8 mouse cellular contexts compared by ENCODE assay signal in genomic region chr1:169459071-169459782, GRCm38 (mm10).
DNase-seq lines count a peak whose midpoint lies in the region; ATAC-seq and TF ChIP-seq lines count a peak whose summit lies in the region.

No protein-coding gene starts in this region.

- 0 out of 2 replicates have a peak overlapping the region, but pooled peaks have one; percentile 38 for H3K9ac ChIP-seq in heart, embryonic 13.5 days
- H3K9ac ChIP-seq in kidney, embryonic 16.5 days (replicated peaks; ENCODE audit: low read length) = no peak overlapping the region
- H3K9ac ChIP-seq in liver, postnatal 0 days (replicated peaks) = no peak overlapping the region

- TF ChIP-seq CTCF in E14TG2a.4 (conservative IDR thresholded peaks at IDR 0.05; ENCODE audit: low read length) = peak; percentile 48
- TF ChIP-seq CTCF in liver, postnatal 0 days (IDR thresholded peaks at IDR 0.05; ENCODE audit: low read depth) = peak; percentile 82
- peak; percentile 50 for TF ChIP-seq CTCF in olfactory bulb, adult 2 months (IDR thresholded peaks at IDR 0.05; ENCODE audit: insufficient read depth, low read depth, low read length)

- H3K4me2 ChIP-seq in heart, embryonic 13.5 days = peak overlapping the region; percentile 56
- H3K4me2 ChIP-seq in kidney, embryonic 16.5 days (replicated peaks; ENCODE audit: low read depth, low read length) = peak overlapping the region; percentile 21; the same call in 1 of the 2 replicates
- no peak overlapping the region for H3K4me2 ChIP-seq in liver, postnatal 0 days (ENCODE audit: low read depth, low read length)

- WGBS in heart, embryonic 13.5 days = 29% methylated on average over 11 of the region's 11 CpGs
- WGBS in kidney, embryonic 16.5 days = 11% methylated on average over 11 of the region's 11 CpGs
- 29% methylated on average over 11 of the region's 11 CpGs for WGBS in liver, postnatal 0 days (ENCODE audit: insufficient replicate concordance)
- WGBS in olfactory bulb, adult 2 months = 27% methylated on average over 11 of the region's 11 CpGs

- H3K4me3 ChIP-seq in E14TG2a.4 (replicated peaks; ENCODE audit: low read length) = no peak overlapping the region
- H3K4me3 ChIP-seq in heart, embryonic 13.5 days = no peak overlapping the region
- no peak overlapping the region for H3K4me3 ChIP-seq in kidney, embryonic 16.5 days (ENCODE audit: low read length)
- H3K4me3 ChIP-seq in liver, postnatal 0 days (ENCODE audit: low read depth, low read length) = no peak overlapping the region
- no peak overlapping the region for H3K4me3 ChIP-seq in olfactory bulb, adult 2 months (ENCODE audit: insufficient read depth, low read depth, low read length)

- no peak for ATAC-seq in heart, embryonic 13.5 days (ENCODE audit: extremely low read depth, insufficient number of reproducible peaks, low FRiP score, low TSS enrichment)
- peak; percentile 80 for ATAC-seq in kidney, embryonic 16.5 days (ENCODE audit: low FRiP score, low TSS enrichment)
- ATAC-seq in liver, postnatal 0 days = no peak

- no peak for TF ChIP-seq POLR2A in olfactory bulb, adult 2 months (IDR thresholded peaks at IDR 0.05; ENCODE audit: insufficient read depth, low read depth, low read length)

- no peaks in the 10 kb centered on the region; the same call in 1 of the 2 replicates for H3K4me1 ChIP-seq in E14TG2a.4 (replicated peaks; ENCODE audit: low read depth, low read length)
- H3K4me1 ChIP-seq in heart, embryonic 13.5 days = no peaks in the 10 kb centered on the region
- peaks cover 11% of the 10 kb centered on the region; the same call in 1 of the 2 replicates for H3K4me1 ChIP-seq in kidney, embryonic 16.5 days (ENCODE audit: insufficient read depth, low read length)
- no peaks in the 10 kb centered on the region for H3K4me1 ChIP-seq in liver, postnatal 0 days (ENCODE audit: insufficient read depth)
- peaks cover 8% of the 10 kb centered on the region for H3K4me1 ChIP-seq in olfactory bulb, adult 2 months (ENCODE audit: control insufficient read depth, insufficient read depth, low read length)

- no peaks in the 10 kb centered on the region for H3K36me3 ChIP-seq in E14TG2a.4 (ENCODE audit: insufficient read depth, low read length)
- H3K36me3 ChIP-seq in heart, embryonic 13.5 days = no peaks in the 10 kb centered on the region
- no peaks in the 10 kb centered on the region for H3K36me3 ChIP-seq in kidney, embryonic 16.5 days (ENCODE audit: insufficient read depth, low read length)
- no peaks in the 10 kb centered on the region for H3K36me3 ChIP-seq in liver, postnatal 0 days (replicated peaks; ENCODE audit: insufficient read depth, low read length)

- no peak overlapping the region for H3K27ac ChIP-seq in heart, embryonic 13.5 days (replicated peaks)
- H3K27ac ChIP-seq in kidney, embryonic 16.5 days (ENCODE audit: low read length) = peak overlapping the region; percentile 67
- no peak overlapping the region for H3K27ac ChIP-seq in liver, postnatal 0 days (ENCODE audit: low read depth)
- no peak overlapping the region; the same call in 1 of the 2 replicates for H3K27ac ChIP-seq in olfactory bulb, adult 2 months (ENCODE audit: insufficient read depth, low read depth, low read length)

- no peaks in the 10 kb centered on the region for H3K27me3 ChIP-seq in E14TG2a.4 (ENCODE audit: insufficient read depth, low read length)
- no peaks in the 10 kb centered on the region for H3K27me3 ChIP-seq in heart, embryonic 13.5 days (replicated peaks)
- H3K27me3 ChIP-seq in kidney, embryonic 16.5 days (ENCODE audit: insufficient read depth, low read length) = no peaks in the 10 kb centered on the region
- no peaks in the 10 kb centered on the region for H3K27me3 ChIP-seq in liver, postnatal 0 days (ENCODE audit: insufficient read depth, low read length)

- no peaks in the 10 kb centered on the region for H3K9me3 ChIP-seq in E14TG2a.4 (ENCODE audit: low read length)
- H3K9me3 ChIP-seq in heart, embryonic 13.5 days = no peaks in the 10 kb centered on the region
- H3K9me3 ChIP-seq in kidney, embryonic 16.5 days (ENCODE audit: low read length) = no peaks in the 10 kb centered on the region
- H3K9me3 ChIP-seq in liver, postnatal 0 days (ENCODE audit: low read length) = no peaks in the 10 kb centered on the region

- DNase-seq in adrenal gland, adult 2 months = peak; percentile 57
- DNase-seq in embryo, embryonic 9.5 days (ENCODE audit: extremely low spot score) = peak; percentile 78
- peak; percentile 29 for DNase-seq in liver, postnatal 0 days
- no peak for DNase-seq in natural killer cell, adult 2 months (ENCODE audit: low spot score in 2 of 2)

- no peak for TF ChIP-seq EP300 in liver, postnatal 0 days (IDR thresholded peaks at IDR 0.05; ENCODE audit: low read depth)

Comparison
In these comparisons a context has a peak if more than half of its experiments do, and no peak if none do; other contexts are left out.
1. DNase-seq: peak in adrenal gland, adult 2 months (single experiment), embryo, embryonic 9.5 days (single experiment) and liver, postnatal 0 days (single experiment); none in natural killer cell, adult 2 months (0 of 2).
2. Peak in every context shown above with its lines, with median percentiles within 50 percentile points of each other: CTCF ChIP-seq.